Mouse (Mus musculus) heart, postnatal 0 days (tissue): ENCODE measurements around the gene Gap43. TPM values are rescaled to one million over a fixed set of nuclear protein-coding genes. Genes with fewer than 3 reads are reported as not detected.

Experiments
- ATAC-seq: fragments of 200-750 bp; cut with Nextera tagmentation; 2 replicates; pipeline ENCODE4 v1.8.0; 2017; ENCODE audit warnings: low read depth, moderate number of reproducible peaks, moderate library complexity; ENCODE audit not compliant: insufficient read depth
- DNase-seq: peaks from one replicate; pipeline ENCODE4 v3.0.0-alpha.2; 2016; ENCODE audit warnings: low spot score
- H3K27ac ChIP-seq: fragments of 300-500 bp; sonication (generic); 2 replicates; pipeline ENCODE4 v1.5.1; 2014; ENCODE audit warnings: low read depth, mild to moderate bottlenecking
- H3K27me3 ChIP-seq: fragments of 300-500 bp; sonication (generic); 2 replicates; pipeline ENCODE4 v1.6.1; 2014; ENCODE audit warnings: low read length, mixed read lengths; ENCODE audit not compliant: control insufficient read depth, insufficient read depth
- H3K36me3 ChIP-seq: fragments of 300-500 bp; sonication (generic); replicated peaks from 2 replicates; pipeline ENCODE4 v1.6.1; 2014; ENCODE audit warnings: low read length, mixed read lengths; ENCODE audit not compliant: control insufficient read depth, insufficient read depth
- H3K4me1 ChIP-seq: fragments of 300-500 bp; sonication (generic); 2 replicates; pipeline ENCODE4 v1.6.1; 2014; ENCODE audit warnings: antibody characterized with exemption; ENCODE audit not compliant: control insufficient read depth, insufficient read depth
- H3K4me2 ChIP-seq: fragments of 300-500 bp; sonication (generic); 2 replicates; pipeline ENCODE4 v1.6.1; 2014; ENCODE audit warnings: low read depth, mild to moderate bottlenecking, low read length, moderate library complexity
- H3K4me3 ChIP-seq: fragments of 300-500 bp; sonication (generic); 2 replicates; pipeline ENCODE4 v1.5.1; 2014; ENCODE audit warnings: low read depth, low read length
- H3K9ac ChIP-seq: fragments of 300-500 bp; sonication (generic); replicated peaks from 2 replicates; pipeline ENCODE4 v1.6.1; 2014; ENCODE audit warnings: low read depth, low read length, mixed read lengths
- H3K9me3 ChIP-seq: fragments of 300-500 bp; sonication (generic); replicated peaks from 2 replicates; pipeline ENCODE4 v1.6.1; 2016; ENCODE audit warnings: low read length; ENCODE audit not compliant: control insufficient read depth
- CTCF ChIP-seq: IDR thresholded peaks from 2 replicates; pipeline ENCODE4 v1.5.1; 2016; ENCODE audit warnings: antibody characterized with exemption, control low read depth, low read depth
- EP300 ChIP-seq: IDR thresholded peaks from 2 replicates; pipeline ENCODE4 v1.6.1; 2016; ENCODE audit warnings: antibody characterized with exemption, low read depth
- WGBS: fragments of 180-500 bp; shearing (Covaris S2); extraction: QIAGEN DNeasy Blood & Tissue Kit; methylation state at CpG from one replicate; pipeline ENCODE4 v1.1.7; 2014; 5-methylcytosine and 5-hydroxymethylcytosine counted together
- polyA plus RNA-seq: library from polyadenylated mRNA; unstranded; fragments of >200 nt; fragmentation: Nextera tagmentation; extraction: Ambion mirVana; gene quantifications from 2 replicates; pipeline ENCODE4 v1.2.1, GENCODE M21; 2015
- total RNA-seq: library from RNA; depleted of rRNA; stranded (reverse); fragments of >200 nt; gene quantifications from 2 replicates; pipeline ENCODE4 v1.2.3, GENCODE M21; 2014; ENCODE audit warnings: low replicate concordance; rRNA removed

Gap43 gene
- total RNA-seq (3.4 and 5.6 TPM in 2 replicates), polyA plus RNA-seq (6.7 and 7.9 TPM in 2 replicates)

- DNase-seq, result peak; percentile 13
- no peak for TF ChIP-seq EP300
- TF ChIP-seq CTCF, result no peak
- H3K4me1 ChIP-seq, result peaks cover 11% of the 10 kb centered on the region
- H3K4me2 ChIP-seq, result peak within 1 kb of the TSS; percentile 75
- 0 out of 2 replicates have a peak, but pooled peaks cover 3% of the 10 kb centered on the region for H3K27me3 ChIP-seq
- H3K9me3 ChIP-seq, result no peaks in the 10 kb centered on the region
- ATAC-seq, result no peak
- WGBS, result under 1% methylated on average over 18 of the region's 18 CpGs
- no peak within 1 kb of the TSS for H3K27ac ChIP-seq
- H3K36me3 ChIP-seq, result no peaks in the 10 kb centered on the region
- H3K4me3 ChIP-seq, result peak within 1 kb of the TSS; percentile 45
- peak within 1 kb of the TSS; percentile 4; the same call in 1 of the 2 replicates for H3K9ac ChIP-seq
These were observed at the start of gene Gap43 for GRCm38 (mm10) chr16:42340021-42340768. Gene Gap43, minus strand, starts transcription at chr16:42340651.

DNA sequence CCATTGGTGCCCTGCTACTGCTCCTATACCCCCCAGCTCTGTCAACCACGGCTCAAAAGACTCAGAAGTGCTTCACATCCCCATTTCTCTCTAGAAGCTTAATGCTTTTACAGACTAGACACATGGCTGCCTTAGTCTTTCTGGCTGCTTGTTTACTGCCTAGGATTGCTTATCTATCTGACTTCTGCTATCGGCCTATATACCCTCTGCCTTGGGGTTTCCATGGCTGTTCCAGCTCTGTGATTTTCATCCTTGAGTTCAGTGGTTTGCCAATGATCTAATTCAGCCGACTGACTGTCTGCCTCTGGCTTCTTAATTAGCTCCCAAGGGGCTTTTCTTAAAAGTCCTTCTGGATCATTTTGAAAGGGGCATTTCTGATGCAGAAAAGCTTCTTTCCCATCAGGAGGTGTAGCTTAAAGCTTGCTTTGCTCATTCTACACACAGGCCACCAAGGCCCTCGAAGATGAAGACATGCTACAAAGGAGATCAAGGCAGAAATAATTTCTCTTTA is 40.9 kb upstream of the Gap43 start:
- no peak overlapping the region for H3K27ac ChIP-seq
- no peaks in the 10 kb centered on the region for H3K27me3 ChIP-seq
- no peak for DNase-seq
- no peak for ATAC-seq
- 59% methylated on average over 4 of the region's 4 CpGs for WGBS
- H3K9ac ChIP-seq, result no peak overlapping the region
- no peaks in the 10 kb centered on the region for H3K9me3 ChIP-seq
- no peak overlapping the region for H3K4me3 ChIP-seq
- no peaks in the 10 kb centered on the region for H3K4me1 ChIP-seq
- no peaks in the 10 kb centered on the region for H3K36me3 ChIP-seq
- no peak overlapping the region for H3K4me2 ChIP-seq
- TF ChIP-seq EP300 (no peak), CTCF (no peak)

DNA sequence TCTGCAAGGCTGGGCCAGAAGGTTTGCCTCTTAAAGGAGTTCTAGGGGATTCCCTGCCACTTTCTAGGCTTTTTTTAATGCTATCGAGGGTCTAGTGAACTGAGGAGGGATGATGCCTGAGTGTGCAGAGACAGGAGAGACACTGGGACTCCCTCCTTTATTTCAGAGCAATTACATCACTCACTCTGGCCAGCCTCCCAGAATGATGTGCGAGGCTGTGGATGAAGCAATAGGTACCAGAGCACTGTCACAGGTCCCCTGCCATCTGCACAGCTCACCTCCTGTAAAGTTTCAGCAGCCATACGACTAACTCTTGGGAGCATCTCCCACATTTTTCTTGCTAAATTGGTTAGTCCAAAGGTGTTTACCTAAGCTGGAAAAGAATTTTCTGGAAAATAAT is 40.2 kb upstream of the Gap43 start:
- no peaks in the 10 kb centered on the region for H3K9me3 ChIP-seq
- H3K4me1 ChIP-seq, result no peaks in the 10 kb centered on the region
- H3K4me3 ChIP-seq, result no peak overlapping the region
- TF ChIP-seq CTCF, result no peak
- no peak for TF ChIP-seq EP300
- H3K36me3 ChIP-seq, result no peaks in the 10 kb centered on the region
- 34% methylated on average over 3 of the region's 3 CpGs for WGBS
- no peak for ATAC-seq
- no peaks in the 10 kb centered on the region for H3K27me3 ChIP-seq
- no peak for DNase-seq
- H3K4me2 ChIP-seq, result no peak overlapping the region
- no peak overlapping the region for H3K27ac ChIP-seq
- H3K9ac ChIP-seq, result no peak overlapping the region

GRCm38 (mm10) chr16:42370148-42370547 is 29.7 kb upstream of the Gap43 start:
- Histone ChIP-seq H3K36me3 (no peaks in the 10 kb centered on the region), H3K9me3 (no peaks in the 10 kb centered on the region), H3K4me2 (no peak overlapping the region), H3K9ac (no peak overlapping the region), H3K4me3 (no peak overlapping the region), H3K27ac (no peak overlapping the region), H3K4me1 (no peaks in the 10 kb centered on the region), H3K27me3 (no peaks in the 10 kb centered on the region)
- ATAC-seq, result no peak
- WGBS, result 75% methylated on average over 6 of the region's 6 CpGs
- DNase-seq, result no peak
- TF ChIP-seq EP300, result no peak
- no peak for TF ChIP-seq CTCF

GRCm38 (mm10) chr16:42369346-42369745 is 28.9 kb upstream of the Gap43 start:
- H3K4me2 ChIP-seq, result no peak overlapping the region
- 76% methylated on average over 6 of the region's 6 CpGs for WGBS

More at GRCm38 (mm10) chr16:42369346-42369745, 28.9 kb upstream of the Gap43 start:
- Histone ChIP-seq H3K36me3 (no peaks in the 10 kb centered on the region), H3K9ac (no peak overlapping the region), H3K27me3 (no peaks in the 10 kb centered on the region), H3K9me3 (no peaks in the 10 kb centered on the region), H3K27ac (no peak overlapping the region), H3K4me1 (no peaks in the 10 kb centered on the region), H3K4me3 (no peak overlapping the region)
- ATAC-seq, result no peak
- TF ChIP-seq CTCF (no peak), EP300 (no peak)
- no peak for DNase-seq
